Mouse (Mus musculus): ENCODE measurements around the gene Gm20458. TPM values are rescaled to one million over a fixed set of nuclear protein-coding genes. Genes with fewer than 3 reads are reported as not detected.

Gm20458 gene
- 6.0 and 6.5 TPM in 2 replicates for polyA plus RNA-seq (2016; fragmentation: Nextera tagmentation; extraction: Ambion mirVana)

- Histone ChIP-seq H3K9me3 (no peaks in the 10 kb centered on the region), H3K9ac (peak within 1 kb of the TSS; percentile 68), H3K27ac (peak within 1 kb of the TSS; percentile 82), H3K4me2 (replicated peaks) (peak within 1 kb of the TSS; percentile 73), H3K36me3 (peaks cover 30% of the 10 kb centered on the region), H3K27me3 (replicated peaks) (no peaks in the 10 kb centered on the region), H3K4me3 (peak within 1 kb of the TSS; percentile 70), H3K4me1 (peaks cover 19% of the 10 kb centered on the region)
- ATAC-seq (ENCODE audit: low FRiP score, low read depth) = peak; percentile 98
- WGBS = under 1% methylated on average over 77 of the region's 79 CpGs
Measured at GRCm38 (mm10) chr2:164460745-164461551, at the start of gene Gm20458. Gm20458 (plus strand) TSS chr2:164460967.

DNA sequence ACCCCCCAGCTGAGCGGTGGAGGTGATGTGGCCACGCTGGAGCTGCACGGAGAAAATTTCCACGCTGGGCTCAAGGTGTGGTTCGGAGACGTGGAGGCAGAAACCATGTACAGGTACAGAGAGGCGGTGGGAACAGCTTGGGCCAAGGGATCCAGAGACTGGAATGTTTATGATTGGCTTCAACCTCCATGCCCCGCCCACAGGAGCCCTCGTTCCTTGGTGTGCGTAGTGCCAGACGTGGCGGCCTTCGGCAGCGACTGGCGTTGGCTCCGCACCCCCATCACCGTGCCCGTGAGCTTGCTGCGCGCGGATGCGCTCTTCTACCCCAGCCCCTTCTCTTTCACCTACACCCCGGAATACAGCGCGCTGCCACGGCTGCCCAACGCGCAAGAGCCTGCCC is 46.6 kb upstream of the Gm20458 start:
- 26% methylated on average over 28 of the region's 28 CpGs for WGBS
- Histone ChIP-seq H3K36me3 (no peaks in the 10 kb centered on the region), H3K9me3 (no peaks in the 10 kb centered on the region), H3K27ac (no peak overlapping the region), H3K9ac (0 out of 2 replicates have a peak overlapping the region, but pooled peaks have one; percentile 33), H3K27me3 (replicated peaks) (peaks cover 14% of the 10 kb centered on the region), H3K4me2 (replicated peaks) (peak overlapping the region; percentile 47), H3K4me1 (no peaks in the 10 kb centered on the region), H3K4me3 (peak overlapping the region; percentile 16; the same call in 1 of the 2 replicates)
- no peak for ATAC-seq (ENCODE audit: low FRiP score, low read depth)

GRCm38 (mm10) chr2:164414581-164414980 is 46.2 kb upstream of the Gm20458 start:
- 73% methylated on average over 10 of the region's 10 CpGs for WGBS
- Histone ChIP-seq H3K4me3 (peak overlapping the region; percentile 16; the same call in 1 of the 2 replicates), H3K9me3 (no peaks in the 10 kb centered on the region), H3K9ac (0 out of 2 replicates have a peak overlapping the region, but pooled peaks have one; percentile 33), H3K27ac (no peak overlapping the region), H3K4me1 (no peaks in the 10 kb centered on the region), H3K4me2 (replicated peaks) (peak overlapping the region; percentile 47), H3K36me3 (no peaks in the 10 kb centered on the region), H3K27me3 (replicated peaks) (peaks cover 10% of the 10 kb centered on the region)
- ATAC-seq (ENCODE audit: low FRiP score, low read depth) = no peak

DNA sequence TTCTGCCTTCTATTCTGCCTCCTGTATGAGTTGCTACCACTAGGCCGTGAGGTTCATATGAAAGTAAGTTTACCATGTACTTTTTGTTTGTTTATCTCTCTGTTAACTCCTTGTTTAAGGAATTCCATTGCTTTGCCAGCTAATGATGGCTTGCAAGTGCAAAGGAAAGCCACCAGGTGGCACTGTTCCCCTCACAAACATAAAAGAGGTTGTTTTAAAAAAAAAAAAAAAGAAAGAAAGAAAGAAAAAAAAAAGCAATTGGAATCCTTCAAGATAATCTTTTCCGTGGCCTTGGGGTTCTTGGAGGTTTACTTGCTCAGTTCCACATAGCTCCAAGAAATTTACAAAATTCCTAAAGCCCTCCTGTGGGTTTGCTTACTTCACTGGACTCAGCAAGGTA is 43.6 kb upstream of the Gm20458 start:
- Histone ChIP-seq H3K9ac (no peak overlapping the region), H3K4me3 (no peak overlapping the region), H3K4me1 (no peaks in the 10 kb centered on the region), H3K27ac (no peak overlapping the region), H3K9me3 (no peaks in the 10 kb centered on the region), H3K36me3 (no peaks in the 10 kb centered on the region), H3K27me3 (replicated peaks) (peaks cover 9% of the 10 kb centered on the region), H3K4me2 (replicated peaks) (no peak overlapping the region)
- 4% methylated on average over 2 of the region's 2 CpGs for WGBS
- ATAC-seq (ENCODE audit: low FRiP score, low read depth) = no peak

- ATAC-seq (ENCODE audit: low FRiP score, low read depth) = no peak
- WGBS = 25% methylated on average over 3 of the region's 3 CpGs
Measured at GRCm38 (mm10) chr2:164418308-164418875, 42.4 kb upstream of the Gm20458 start.

DNA sequence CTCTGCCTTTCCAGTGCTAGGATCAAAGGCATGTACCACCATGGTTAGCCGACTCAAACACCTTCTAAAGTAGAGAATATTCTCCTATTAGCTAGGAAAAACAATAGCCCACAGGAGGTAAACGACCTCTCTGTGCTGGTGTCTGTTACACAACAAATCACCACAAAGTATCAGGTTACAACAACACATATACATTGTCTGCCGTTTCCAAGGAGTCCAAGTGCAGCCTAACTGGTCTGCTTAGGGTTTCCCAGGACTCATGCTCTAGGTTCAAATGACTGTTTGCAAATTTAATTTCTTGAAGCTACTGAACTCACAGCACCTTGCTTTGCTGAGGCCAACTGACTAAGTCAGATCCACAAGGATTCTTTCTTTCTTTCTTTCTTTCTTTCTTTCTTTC is 41.3 kb upstream of the Gm20458 start:
- H3K36me3 ChIP-seq = no peaks in the 10 kb centered on the region
- no peak overlapping the region for H3K4me3 ChIP-seq
- WGBS = 1% methylated on average over 3 of the region's 3 CpGs
- H3K9ac ChIP-seq = no peak overlapping the region
- no peaks in the 10 kb centered on the region for H3K9me3 ChIP-seq
- H3K4me2 ChIP-seq (replicated peaks) = no peak overlapping the region
- no peak for ATAC-seq (ENCODE audit: low FRiP score, low read depth)
- peaks cover under 1% of the 10 kb centered on the region; the same call in 1 of the 2 replicates for H3K27me3 ChIP-seq (replicated peaks)
- no peak overlapping the region for H3K27ac ChIP-seq
- H3K4me1 ChIP-seq = no peaks in the 10 kb centered on the region

More at GRCm38 (mm10) chr2:164418308-164418875, 42.4 kb upstream of the Gm20458 start:
- Histone ChIP-seq H3K27me3 (replicated peaks) (peaks cover 9% of the 10 kb centered on the region), H3K4me2 (replicated peaks) (no peak overlapping the region), H3K9me3 (no peaks in the 10 kb centered on the region), H3K9ac (no peak overlapping the region), H3K27ac (no peak overlapping the region), H3K4me3 (no peak overlapping the region), H3K4me1 (no peaks in the 10 kb centered on the region), H3K36me3 (no peaks in the 10 kb centered on the region)

DNA sequence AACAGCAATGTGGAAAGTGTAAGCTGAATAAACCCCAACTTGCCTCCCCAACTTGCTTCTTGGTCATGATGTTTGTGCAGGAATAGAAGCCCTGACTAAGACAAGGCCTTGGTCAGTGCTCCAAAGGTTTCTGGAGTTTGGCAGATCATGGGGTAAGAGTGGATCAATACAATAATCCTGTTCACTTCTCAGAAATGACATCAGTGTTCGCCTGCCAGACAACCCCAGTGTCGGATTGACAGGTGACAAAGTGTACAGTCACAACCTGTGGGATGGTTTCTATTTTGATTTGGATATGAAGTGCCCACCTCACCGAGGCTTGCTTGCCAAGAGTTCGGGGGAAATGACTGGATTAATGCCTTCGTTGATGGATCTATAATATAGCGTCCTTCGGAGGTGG is 39.5 kb upstream of the Gm20458 start:
- H3K36me3 ChIP-seq = no peaks in the 10 kb centered on the region
- no peak overlapping the region for H3K4me3 ChIP-seq
- H3K4me1 ChIP-seq = no peaks in the 10 kb centered on the region
- H3K27ac ChIP-seq = no peak overlapping the region
- no peak overlapping the region for H3K4me2 ChIP-seq (replicated peaks)
- H3K9me3 ChIP-seq = no peaks in the 10 kb centered on the region
- no peak overlapping the region for H3K9ac ChIP-seq
- WGBS = 92% methylated on average over 7 of the region's 7 CpGs
- no peaks in the 10 kb centered on the region for H3K27me3 ChIP-seq (replicated peaks)
- ATAC-seq (ENCODE audit: low FRiP score, low read depth) = no peak

- Histone ChIP-seq H3K4me2 (replicated peaks) (no peak overlapping the region), H3K9ac (no peak overlapping the region), H3K4me3 (no peak overlapping the region), H3K9me3 (no peaks in the 10 kb centered on the region), H3K4me1 (no peaks in the 10 kb centered on the region), H3K36me3 (no peaks in the 10 kb centered on the region), H3K27me3 (replicated peaks) (no peaks in the 10 kb centered on the region), H3K27ac (no peak overlapping the region)
- WGBS = 89% methylated on average over 8 of the region's 8 CpGs
- no peak for ATAC-seq (ENCODE audit: low FRiP score, low read depth)
Measured at GRCm38 (mm10) chr2:164421979-164422378, 38.8 kb upstream of the Gm20458 start.

DNA sequence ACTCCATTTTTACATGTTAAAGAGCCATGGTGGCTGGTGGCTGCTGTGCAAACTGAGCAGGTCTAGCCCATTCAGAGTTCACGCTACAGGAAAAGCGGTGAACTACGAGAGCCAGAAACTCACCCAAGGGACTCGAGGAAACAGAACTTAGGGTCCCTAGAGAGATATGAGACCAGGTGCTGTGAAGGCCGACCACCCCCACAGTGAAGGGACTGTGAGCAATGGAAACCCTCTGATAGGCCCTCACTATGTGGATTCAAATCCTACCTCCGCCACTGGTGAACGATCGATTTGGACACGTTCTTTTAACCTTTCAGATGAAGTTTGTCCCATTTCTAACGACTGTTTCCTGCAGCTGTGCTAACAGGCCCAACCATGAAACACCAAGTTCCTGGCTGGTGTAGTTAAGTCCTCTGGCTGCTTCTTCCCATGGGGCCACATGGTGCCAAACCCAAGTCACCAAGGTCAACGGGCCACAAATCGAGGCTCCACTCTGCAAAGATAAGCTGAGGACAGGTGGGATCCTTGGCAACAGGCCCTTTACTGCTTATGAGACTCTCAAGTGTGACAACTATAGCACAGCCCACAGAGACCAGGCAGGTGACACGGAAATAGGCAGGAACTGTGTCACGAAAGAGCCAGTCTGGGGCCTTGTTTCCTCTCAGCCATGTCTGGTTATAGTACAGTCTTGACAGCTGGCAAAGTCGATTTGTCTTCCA is 37.9 kb upstream of the Gm20458 start:
- Histone ChIP-seq H3K27me3 (replicated peaks) (no peaks in the 10 kb centered on the region), H3K9ac (no peak overlapping the region), H3K4me1 (no peaks in the 10 kb centered on the region), H3K27ac (no peak overlapping the region), H3K9me3 (no peaks in the 10 kb centered on the region), H3K36me3 (no peaks in the 10 kb centered on the region), H3K4me2 (replicated peaks) (no peak overlapping the region), H3K4me3 (no peak overlapping the region)
- no peak for ATAC-seq (ENCODE audit: low FRiP score, low read depth)
- 91% methylated on average over 15 of the region's 15 CpGs for WGBS

GRCm38 (mm10) chr2:164423464-164423863 is 37.3 kb upstream of the Gm20458 start:
- no peak for ATAC-seq (ENCODE audit: low FRiP score, low read depth)
- Histone ChIP-seq H3K36me3 (no peaks in the 10 kb centered on the region), H3K27me3 (replicated peaks) (no peaks in the 10 kb centered on the region), H3K4me1 (no peaks in the 10 kb centered on the region), H3K4me3 (no peak overlapping the region), H3K9me3 (no peaks in the 10 kb centered on the region), H3K4me2 (replicated peaks) (no peak overlapping the region), H3K9ac (no peak overlapping the region), H3K27ac (no peak overlapping the region)
- WGBS = 87% methylated on average over 11 of the region's 11 CpGs

- Histone ChIP-seq H3K36me3 (no peaks in the 10 kb centered on the region), H3K27ac (no peak overlapping the region), H3K9ac (no peak overlapping the region), H3K4me2 (replicated peaks) (no peak overlapping the region), H3K4me3 (no peak overlapping the region), H3K4me1 (no peaks in the 10 kb centered on the region), H3K9me3 (no peaks in the 10 kb centered on the region), H3K27me3 (replicated peaks) (no peaks in the 10 kb centered on the region)
- 84% methylated on average over 8 of the region's 8 CpGs for WGBS
- no peak for ATAC-seq (ENCODE audit: low FRiP score, low read depth)
Measured at GRCm38 (mm10) chr2:164424406-164424805, 36.4 kb upstream of the Gm20458 start.

- 92% methylated on average over 5 of the region's 5 CpGs for WGBS
- no peak for ATAC-seq (ENCODE audit: low FRiP score, low read depth)
- no peaks in the 10 kb centered on the region for H3K36me3 ChIP-seq
Measured at GRCm38 (mm10) chr2:164425401-164425800, 35.4 kb upstream of the Gm20458 start.

More at GRCm38 (mm10) chr2:164425401-164425800, 35.4 kb upstream of the Gm20458 start:
- no peaks in the 10 kb centered on the region for H3K4me1 ChIP-seq
- no peak overlapping the region for H3K4me2 ChIP-seq (replicated peaks)
- H3K27me3 ChIP-seq (replicated peaks) = no peaks in the 10 kb centered on the region
- no peak overlapping the region for H3K4me3 ChIP-seq
- no peak overlapping the region for H3K9ac ChIP-seq
- no peak overlapping the region for H3K27ac ChIP-seq
- H3K9me3 ChIP-seq = no peaks in the 10 kb centered on the region

All from neural tube, embryonic 12.5 days (tissue).